Mouse (Mus musculus): ENCODE results near the gene Mnt.

Mnt gene

DNA sequence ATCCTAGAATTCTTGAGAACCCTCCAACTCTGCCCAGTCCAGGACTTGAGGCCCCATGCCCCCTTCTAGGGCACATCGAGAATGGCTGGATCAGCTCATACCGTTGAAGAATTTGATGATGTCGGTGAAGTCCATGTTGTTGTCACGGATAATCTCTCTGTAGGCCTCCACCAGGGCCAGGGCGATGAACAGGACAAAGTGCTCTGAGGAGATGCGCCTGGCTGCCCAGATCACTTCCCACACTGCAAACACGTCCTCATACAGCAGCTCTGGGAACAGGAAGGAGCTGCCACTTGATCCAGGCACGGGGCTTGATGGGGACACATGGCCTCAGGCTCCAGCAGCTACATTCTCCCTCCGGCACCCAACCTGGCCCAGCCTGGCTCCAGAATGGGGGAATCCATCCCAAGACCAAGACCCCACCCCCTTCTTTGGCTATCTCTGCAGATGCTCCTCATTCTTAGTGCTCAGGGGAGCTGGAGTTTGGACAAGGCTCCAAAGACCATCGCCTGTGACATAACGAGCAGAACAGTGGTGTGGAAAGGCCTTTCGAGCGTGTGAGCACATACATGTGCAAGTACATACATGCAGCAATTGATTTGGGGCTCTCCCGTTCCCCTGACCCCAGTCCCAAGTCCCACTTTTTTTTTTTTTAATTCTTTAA is 20.4 kb downstream of the Mnt start:
- DNase-seq: peak; percentile 70

DNA sequence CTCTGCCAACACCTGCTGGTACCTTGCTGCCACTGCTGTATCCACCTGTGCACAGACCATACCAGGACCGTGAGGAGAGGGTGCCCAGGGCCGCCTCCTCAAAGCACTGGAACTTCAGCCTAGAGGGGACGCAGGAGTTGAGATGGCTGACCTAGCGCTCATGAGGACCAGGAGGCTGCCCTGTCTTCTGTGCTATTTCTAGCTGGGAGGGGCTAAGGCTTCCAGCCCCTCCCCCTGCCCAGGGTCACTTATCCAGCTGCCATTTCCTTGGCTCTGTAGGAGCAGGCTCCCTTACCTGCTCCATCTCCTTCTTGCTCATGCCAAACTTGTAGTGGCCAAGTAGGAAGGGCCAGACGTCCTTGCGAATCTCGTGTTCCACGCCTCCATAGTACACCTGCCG is 27.0 kb downstream of the Mnt start:
- no peak for DNase-seq

DNA sequence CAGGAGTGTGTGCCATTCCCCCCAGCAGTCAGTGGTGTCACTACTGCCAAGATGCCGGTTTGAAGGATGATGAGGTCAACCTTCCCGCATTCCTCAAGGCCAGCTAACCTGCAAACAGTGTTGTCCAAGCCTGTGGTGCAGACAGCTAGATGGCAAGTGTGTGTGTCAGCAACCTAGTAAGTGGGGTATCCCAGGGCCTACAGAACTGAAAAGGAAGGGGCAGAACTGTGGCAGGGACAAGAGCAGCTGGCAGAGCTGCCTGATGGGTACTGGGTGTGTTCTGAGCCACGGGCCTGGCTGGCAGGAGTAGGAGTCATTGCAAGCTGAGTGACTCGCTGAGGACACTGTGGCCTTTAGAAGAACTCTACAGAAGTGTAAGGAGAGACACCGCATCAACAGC is 31.4 kb downstream of the Mnt start:
- no peak for DNase-seq

DNA sequence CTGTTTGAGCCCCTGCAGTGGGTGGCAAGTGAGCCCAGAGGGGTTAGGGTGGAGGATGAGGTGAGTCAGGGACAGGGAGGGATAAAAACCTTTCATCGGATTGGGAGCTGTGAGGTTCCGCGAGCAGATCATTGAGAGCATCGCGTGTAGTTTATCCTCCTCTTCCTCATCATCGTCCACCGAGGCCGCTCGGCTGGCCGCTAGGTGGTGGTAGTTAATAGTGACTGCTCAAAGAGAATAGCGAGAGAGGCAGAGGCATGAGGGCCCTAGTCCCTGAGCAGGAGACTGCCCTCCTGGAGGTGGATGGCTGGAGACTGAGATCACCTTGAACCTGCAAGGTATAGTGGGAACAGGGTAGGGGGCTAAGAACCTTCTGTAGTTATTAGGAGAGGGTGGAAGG is 32.8 kb downstream of the Mnt start:
- DNase-seq: no peak

DNA sequence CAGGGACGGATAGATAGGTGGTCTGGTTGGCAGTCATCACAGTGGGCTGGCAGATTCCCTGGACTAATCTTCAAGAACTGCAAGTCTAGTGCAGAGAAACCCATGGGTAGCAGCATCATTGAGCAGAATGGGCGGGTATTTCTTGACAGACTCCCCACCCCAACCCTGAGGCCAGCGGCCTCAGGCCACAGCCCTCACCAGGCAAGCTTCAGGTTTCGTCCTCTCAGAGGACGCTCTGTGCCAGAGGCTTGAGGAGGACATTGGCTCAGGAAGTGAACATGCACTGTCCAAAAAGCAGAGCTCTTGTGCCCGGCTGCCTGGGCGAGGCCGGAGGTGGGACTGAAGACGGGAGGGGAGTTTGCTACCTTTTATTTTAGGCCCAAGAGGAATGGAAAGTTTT is 33.7 kb downstream of the Mnt start:
- no peak for DNase-seq

DNA sequence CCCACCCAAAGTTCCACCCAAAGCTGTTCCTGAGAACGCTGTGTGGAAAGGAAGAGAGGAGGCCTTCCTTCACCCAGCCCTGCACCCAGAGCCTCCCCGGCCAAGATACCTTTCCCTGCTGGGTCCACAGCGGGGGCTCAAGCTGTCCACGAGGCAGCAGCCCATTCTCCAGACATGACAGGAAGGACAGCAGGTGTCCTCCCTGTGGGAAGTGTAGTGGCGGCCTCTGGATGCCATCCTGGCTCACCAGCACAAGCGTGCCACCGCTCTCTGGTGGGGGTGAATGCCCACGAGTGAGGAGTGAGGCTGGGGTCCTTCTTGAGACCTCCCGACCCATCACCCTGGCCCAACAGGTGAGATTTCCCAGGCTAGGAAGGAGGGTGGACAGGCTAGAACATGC is 34.5 kb downstream of the Mnt start:
- DNase-seq: no peak

DNA sequence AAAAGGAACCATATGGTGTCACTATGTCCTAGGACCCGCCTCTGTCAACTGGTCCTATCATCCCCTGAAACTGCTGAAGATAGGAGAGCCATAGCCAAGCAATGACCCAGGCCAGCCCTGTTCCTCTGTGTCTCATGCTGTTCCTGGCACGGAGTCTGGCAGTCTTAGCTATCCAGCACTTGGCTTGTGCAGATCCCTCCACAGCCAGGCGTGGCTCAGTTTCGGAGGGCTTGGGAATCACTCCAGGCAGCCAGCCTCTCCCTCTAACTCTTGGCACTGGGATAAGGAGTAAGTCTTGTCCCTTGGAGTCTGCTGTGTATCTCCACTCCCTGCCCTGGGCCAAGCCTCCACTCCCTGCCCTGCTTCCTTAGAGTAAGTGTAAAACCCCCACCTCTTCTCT is 35.9 kb downstream of the Mnt start:
- no peak for DNase-seq

DNA sequence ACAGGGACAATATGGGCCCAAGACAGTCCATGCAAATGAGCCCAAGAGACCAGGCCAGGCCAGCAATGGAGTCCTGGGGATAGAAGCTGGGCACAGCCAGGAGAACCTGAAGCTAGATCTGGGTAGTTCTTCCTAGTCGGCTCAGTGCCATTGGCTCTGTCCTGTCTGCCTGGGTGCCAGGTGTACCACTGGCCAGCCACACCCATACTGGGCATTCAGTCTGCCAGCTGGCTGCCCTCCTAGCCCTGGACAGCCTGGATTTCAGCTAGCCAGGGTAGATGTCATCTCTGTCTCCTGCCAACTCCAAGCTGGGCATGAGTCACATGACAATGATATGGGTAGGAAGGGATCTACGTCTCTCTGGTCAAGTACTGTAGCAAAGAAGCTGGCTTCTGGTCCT is 36.5 kb downstream of the Mnt start:
- peak; percentile 69 for DNase-seq

DNA sequence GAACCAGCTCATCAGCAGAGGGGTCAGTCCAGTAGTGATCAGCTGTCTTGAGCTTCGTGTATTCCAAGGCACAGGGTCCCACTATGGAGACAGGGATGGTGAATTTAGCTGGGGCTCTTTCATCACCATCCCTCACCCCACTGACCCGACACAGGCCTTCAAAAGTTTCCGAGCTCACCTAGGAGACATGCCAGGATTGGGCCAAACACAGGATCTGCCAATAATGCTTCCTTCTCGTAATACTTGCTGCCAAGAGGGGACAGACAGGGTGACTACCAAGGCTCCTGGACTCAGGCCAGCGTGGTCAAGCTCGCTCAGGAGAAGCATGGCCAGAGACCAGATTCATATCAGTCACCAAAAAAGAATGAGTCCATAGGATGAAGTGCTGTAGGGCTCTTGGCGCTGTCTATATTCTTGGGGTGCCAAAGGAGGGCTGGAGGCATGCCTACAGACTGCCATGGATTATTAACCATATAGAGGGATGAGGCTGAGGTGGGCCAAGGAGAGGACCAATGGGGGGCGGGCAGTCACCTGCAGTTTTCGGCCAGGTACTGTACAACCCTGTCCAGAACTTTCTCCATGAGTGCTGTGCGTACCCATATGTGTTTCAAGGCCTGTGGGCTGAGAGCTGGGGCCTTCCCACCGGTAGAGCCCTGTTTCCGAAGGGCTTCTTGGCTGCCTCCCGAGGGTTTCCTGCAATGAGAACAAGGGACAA is 37.5 kb downstream of the Mnt start:
- DNase-seq: no peak

DNA sequence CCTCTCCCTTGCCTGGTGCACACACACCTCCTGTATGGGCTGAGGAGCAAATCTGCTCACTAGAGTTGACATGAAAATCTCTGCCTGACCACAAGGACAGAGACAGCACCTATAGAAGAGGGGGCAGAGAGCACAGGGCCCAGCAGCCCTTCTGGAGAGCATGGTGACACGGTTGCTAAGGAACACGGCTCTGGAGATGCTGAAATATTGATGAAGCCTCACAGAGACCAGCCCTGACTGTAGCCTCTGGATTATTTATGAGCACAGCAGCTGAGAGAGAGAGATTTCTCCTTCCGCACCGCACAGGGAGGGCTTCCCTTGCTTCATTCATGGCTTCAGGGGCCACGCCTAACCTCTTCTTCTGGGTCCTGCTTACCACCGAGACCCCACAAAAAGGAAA is 38.9 kb downstream of the Mnt start:
- no peak for DNase-seq

DNA sequence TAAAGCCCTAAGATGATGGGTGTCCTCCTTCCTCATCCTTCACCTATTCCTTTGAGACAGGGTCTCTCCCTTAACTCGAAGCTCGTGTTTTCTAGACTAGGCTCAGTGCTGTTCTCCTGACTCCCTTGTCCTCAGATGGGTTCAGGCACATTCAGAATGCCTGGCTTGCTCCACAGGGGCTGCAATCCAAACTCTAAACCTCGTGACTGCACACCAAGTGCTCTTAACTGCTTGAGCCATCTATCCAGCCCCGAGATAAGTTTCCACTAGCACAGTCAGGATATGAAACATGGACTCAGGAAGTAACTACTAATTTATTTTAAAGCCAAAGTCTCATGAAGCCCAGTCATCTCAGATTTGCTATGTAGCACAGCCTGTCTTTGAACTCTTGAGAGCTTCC is 39.8 kb downstream of the Mnt start:
- DNase-seq: no peak

DNA sequence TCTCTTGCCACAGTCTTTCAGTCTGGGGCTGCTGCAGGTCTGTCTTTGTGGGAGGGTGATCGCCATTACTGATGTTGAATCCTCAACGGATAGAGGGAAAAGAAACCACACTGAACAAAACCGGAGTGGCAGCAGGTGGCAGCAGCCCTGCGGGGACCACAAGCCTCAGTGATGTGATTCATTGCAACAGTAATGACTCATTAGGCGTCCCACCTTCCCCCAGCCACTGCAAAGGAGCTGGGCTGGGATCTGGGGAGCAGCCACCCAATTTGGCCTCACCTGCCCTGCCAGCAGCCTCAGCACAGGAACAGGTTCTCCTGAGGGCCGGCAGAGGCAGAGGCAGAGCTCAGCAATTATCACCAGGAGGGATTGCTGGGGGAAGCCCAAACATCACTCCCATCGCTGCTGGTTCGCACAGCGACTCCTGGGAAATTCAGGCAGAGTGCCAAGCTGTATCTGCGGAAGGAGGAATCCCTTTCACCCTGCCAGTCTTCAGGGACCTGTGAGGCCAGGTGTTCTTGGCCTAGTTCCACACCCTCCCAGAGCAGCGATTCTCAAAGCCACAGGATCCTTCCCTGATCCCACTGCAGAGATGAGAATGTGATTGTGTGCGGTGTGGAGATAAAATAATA is 40.4 kb downstream of the Mnt start:
- no peak for DNase-seq

DNA sequence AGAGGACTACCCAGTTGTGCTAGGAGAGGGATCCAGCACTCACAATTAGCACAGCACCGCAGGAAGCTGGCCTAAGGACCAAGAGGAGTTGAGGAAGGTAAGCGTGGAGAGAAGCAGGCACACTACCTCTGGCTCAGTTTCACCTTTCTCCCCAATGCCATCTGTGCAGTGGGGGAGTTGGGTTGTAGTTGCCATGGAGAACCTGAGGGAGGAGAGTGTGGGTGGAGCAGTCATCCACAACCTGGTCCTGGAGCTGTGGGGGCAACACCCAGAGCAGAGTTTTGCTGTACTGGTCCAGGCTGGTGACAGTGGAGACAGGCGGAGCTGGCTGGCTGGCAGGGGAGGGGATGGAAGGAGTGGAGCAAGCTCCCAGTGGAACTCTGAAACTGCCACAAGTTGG is 43.9 kb downstream of the Mnt start:
- no peak for DNase-seq

DNA sequence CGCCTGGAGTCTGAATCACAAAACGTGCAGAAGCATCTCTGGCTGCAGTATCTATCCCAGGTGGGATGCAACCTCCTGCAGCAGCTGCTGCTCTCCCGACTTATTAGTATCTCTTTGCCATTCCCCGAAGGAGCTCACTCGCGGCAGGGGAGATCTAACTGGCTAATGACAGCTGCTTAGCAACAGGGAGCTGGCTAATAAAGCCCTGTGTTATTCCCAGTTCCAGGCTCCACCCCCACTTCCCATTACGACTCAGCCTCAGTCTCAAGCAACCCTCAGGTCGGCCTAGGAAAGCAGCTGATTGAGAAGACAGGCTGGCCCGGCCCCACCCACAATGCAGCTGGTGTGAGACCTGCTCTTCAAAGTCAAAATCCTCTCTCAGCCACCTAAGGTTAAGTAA is 46.1 kb downstream of the Mnt start:
- DNase-seq: peak; percentile 32

DNA sequence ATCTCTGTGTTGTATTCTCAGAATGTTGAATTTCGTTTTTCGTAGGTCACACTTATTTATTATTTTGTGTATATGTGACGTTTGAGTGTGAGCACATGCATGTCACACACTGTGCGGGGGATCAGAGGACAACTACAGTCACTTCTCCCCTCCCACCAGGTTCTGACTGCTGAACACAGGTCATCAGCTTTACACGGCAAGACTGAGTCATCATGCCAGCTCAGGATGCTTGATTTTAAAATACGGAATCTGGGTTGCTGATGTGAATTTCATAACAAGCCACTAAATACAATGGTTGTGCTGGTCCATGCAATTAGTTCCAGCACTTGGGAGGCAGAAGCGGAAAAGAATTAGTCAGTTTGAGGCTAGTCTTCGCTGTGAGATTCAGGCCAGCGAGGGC is 50.3 kb downstream of the Mnt start:
- no peak for DNase-seq

DNA sequence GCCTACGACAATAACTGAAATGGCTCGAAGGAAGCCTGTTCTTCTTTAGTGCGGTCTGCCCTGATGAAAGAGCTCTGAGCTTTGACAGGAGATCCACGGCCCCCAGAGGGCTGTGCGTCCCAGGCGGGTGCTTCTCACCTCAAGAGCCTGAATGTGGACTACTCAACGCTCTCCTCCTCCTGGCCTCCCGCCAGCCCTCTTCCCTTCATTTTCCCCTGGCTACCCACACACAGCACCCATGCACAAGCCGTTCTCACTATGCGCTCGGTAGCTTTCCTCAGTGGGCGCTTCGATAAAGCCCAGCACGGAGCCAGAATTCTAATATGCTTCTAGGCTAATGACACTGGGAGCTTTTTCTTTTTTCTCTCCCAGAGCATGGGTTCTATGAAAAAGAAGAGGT is 51.3 kb downstream of the Mnt start:
- no peak for DNase-seq

DNA sequence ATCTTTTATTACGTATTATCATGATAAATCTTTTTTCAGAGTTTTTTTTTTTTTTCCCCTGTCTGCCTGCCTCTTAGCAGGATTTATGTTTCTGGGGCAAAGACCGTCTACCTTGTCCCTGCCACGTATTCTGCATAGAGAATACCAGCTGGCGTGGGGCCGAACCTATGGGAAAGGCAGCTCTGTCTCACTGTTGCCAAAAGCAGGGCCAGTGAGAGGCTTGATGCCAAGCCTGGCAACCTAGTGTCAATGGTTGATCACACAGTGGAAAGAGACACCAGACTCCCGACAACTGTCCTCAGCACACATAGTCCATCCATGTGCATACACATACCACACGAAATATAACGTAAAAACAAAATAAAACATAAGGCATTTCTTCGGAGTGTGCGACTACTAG is 52.4 kb downstream of the Mnt start:
- DNase-seq: peak; percentile 56

DNA sequence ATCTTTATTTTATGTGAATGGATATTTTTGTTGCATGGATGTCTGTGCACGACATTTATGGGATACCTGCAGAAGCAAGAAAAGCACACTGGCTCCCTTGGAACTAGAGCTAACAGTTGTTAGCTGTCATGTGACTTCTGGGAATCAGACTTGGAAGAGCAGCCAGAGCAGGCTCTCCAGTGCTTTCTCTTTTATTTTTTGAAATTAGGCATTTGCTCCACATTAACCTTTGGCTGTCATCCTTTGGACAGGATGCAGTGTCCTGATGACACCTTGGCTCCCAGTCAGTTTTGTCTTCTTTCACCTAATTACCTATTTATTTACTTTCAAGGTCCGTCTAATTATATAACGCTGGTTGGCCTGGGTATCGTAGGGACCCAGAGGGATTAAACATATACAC is 63.9 kb downstream of the Mnt start:
- peak; percentile 23 for DNase-seq
